Mouse (Mus musculus): ENCODE measurements around the gene Txndc11.

- TF ChIP-seq CTCF (conservative IDR thresholded peaks at IDR 0.05; ENCODE audit: low read length) (no peak), NANOG (IDR thresholded peaks at IDR 0.05; ENCODE audit: borderline replicate concordance, low read length) (no peak)
Observed at GRCm38 (mm10) chr16:11047130-11047529, 87.3 kb downstream of the Txndc11 start.
